Mouse (Mus musculus): ENCODE data around the gene Gbp4. TPM values are rescaled to one million over a fixed set of nuclear protein-coding genes. Genes with fewer than 3 reads are reported as not detected.

The Gbp4 gene
- total RNA-seq, 2 experiments from 2014 or later: 2.2 to 3.0 TPM

Other genes with a start within 250 kb of the Gbp4 start
- under 1 TPM; 0.52 to 0.70 TPM for gene Abcg3, start 156.9 kb downstream of the Gbp4 start, total RNA-seq (2021)
- 1 to 10 TPM; 6.3 to 7.6 TPM for gene Gbp9, start within 50 bp of the Gbp4 start, total RNA-seq (2021)
- gene Gbp8, start within 50 bp of the Gbp4 start, total RNA-seq (2021): under 1 TPM; 0.22 to 0.44 TPM
- gene Gbp10, start 99.9 kb upstream of the Gbp4 start, total RNA-seq (2021): under 1 TPM; 0.17 to 0.65 TPM
- gene Gm43302, start 154.1 kb upstream of the Gbp4 start, total RNA-seq (2021): not detected
- gene Gbp6, start 154.1 kb upstream of the Gbp4 start, total RNA-seq (2021): 1 to 10 TPM; 1.7 to 1.8 TPM

Measured in gastrocnemius, postnatal 4 days (tissue).